Mouse (Mus musculus): ENCODE results near the gene Slc35f6.

DNA sequence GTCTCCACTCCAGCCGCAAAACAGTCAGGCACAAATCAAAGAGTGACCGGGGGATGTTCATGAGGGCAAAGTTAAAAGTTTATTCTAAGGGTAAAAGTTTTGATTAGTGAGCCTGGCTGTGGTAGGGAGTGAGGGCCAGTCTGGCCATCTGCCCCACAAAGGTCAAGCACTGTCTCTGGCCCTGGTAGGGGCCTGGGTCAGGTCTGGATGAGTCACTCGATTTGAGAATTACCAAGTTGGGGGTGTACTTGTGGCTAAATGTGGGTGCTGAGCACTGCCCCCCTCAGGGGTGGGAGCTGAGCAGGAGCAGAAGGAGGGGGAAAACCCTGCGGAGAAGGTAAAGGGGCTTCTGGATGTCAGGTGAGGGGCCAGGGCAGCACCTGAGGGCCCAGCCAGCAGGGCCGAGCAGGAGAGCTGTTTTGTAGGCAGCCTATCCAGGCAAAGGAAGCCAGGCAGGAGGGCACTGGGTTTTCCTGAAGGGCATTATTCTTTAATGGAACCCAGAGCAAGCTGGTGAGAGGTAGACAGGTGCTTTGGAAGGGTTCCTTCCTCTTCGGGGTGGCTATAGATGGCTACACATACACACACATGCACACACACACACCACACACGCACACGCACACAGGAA lies 29.2 kb upstream of the Slc35f6 start:
- TF ChIP-seq POLR2A (IDR thresholded peaks at IDR 0.05; ENCODE audit: control insufficient read depth, low read depth, low read length) (no peak), CTCF (IDR thresholded peaks at IDR 0.05; ENCODE audit: control insufficient read depth, insufficient read depth, insufficient replicate concordance, low read depth, low read length) (no peak)

All from testis, adult 2 months (tissue).